Mouse (Mus musculus) E14TG2a.4 (cell line): ENCODE data around the gene Cdc40.

Source experiments
- H3K27me3 ChIP-seq: 2 replicates; pipeline ENCODE4 v1.6.1; 2014; ENCODE audit warnings: low read length, control low read depth; ENCODE audit not compliant: insufficient read depth
- H3K36me3 ChIP-seq: 2 replicates; pipeline ENCODE4 v1.6.1; 2014; ENCODE audit warnings: low read length, control low read depth; ENCODE audit not compliant: insufficient read depth
- H3K4me1 ChIP-seq: replicated peaks from 2 replicates; pipeline ENCODE4 v1.6.1; 2014; ENCODE audit warnings: low read depth, low read length, control low read depth
- H3K4me3 ChIP-seq: replicated peaks from 2 replicates; pipeline ENCODE4 v1.5.1; 2014; ENCODE audit warnings: mild to moderate bottlenecking, low read length
- H3K9me3 ChIP-seq: 2 replicates; pipeline ENCODE4 v1.6.1; 2014; ENCODE audit warnings: low read length, control low read depth
- CTCF ChIP-seq: conservative IDR thresholded peaks from 2 replicates; pipeline ENCODE4 v1.5.1; 2014; ENCODE audit warnings: low read length
- NANOG ChIP-seq: IDR thresholded peaks from 2 replicates; pipeline ENCODE4 v1.6.1; 2014; ENCODE audit warnings: borderline replicate concordance, low read length, mixed read lengths
- POU5F1 ChIP-seq: IDR thresholded peaks from 2 replicates; pipeline ENCODE4 v1.6.1; 2014; ENCODE audit warnings: low read length, borderline replicate concordance

Cdc40 gene

DNA sequence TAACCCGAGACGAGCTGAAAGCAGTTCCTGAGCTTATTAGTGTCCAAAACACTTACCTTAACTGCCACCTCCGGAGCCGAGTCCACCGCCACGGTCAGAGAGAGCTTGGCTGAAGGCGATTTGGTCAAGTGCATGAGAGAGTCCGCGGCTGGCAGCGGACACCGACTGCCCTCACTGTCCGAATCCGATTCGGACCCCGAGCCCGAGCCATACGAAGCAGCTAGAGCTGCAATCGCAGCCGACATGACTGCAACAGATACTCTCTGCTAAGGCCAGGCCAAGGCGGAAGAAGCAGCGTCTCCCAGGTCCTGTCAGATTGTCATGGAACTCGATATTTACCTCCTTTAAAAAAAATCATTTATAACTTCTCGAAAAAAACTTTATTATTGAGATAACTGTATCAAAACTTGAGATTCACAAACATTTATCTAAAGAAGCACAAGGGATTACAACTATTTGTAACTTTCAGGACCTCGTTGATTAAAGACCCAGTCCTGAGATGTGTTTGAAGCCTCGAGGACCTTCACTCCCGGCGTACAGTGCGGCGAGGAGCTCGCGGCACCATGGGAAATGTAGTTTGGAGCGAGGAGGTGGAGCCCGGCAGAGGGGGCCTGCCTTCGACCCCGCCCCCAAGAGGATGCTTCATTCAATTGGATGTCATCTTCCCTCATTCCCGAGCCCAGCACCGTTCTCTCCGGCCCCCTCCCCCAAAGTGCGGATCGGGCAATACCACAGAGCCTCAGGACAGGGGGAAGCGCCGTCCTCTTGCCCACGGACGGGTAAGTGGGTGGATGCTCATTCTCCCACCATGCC, at the start of gene Cdc40, which contains the start of gene Wasf1:
TSS of gene Cdc40 (minus strand) at position 481 of the 813 bp plus-strand sequence.
TSS of gene Wasf1 (plus strand) at position 645 of the 813 bp plus-strand sequence.
- Histone ChIP-seq H3K36me3 (peaks cover 11% of the 10 kb centered on the region; the same call in 1 of the 2 replicates), H3K4me3 (peak within 1 kb of the TSS; percentile 96), H3K4me1 (peaks cover 27% of the 10 kb centered on the region), H3K27me3 (no peaks in the 10 kb centered on the region), H3K9me3 (no peaks in the 10 kb centered on the region)
- TF ChIP-seq CTCF, result no peak
- no peak for TF ChIP-seq POU5F1
- TF ChIP-seq NANOG, result no peak

DNA sequence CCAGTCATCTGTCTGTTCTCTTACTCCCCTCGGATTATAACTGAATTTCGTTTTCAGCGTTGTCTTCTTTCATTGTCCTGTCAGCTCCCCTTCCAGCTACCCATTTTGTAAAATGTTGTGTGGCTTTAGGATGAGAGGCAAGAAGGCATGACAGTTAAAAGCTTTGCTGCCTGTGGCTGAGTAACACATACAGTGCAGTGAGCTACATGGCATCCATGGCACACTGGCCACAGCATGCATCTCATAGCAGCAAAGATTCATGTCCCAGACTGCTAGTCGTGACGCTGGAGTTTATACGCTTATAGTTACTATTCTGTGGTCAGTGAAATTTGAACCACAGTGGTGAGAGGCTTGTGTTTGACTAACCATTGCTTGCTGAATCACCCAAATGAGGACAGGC, 36.4 kb upstream of the Cdc40 start:
- Histone ChIP-seq H3K4me3 (no peak overlapping the region), H3K27me3 (no peaks in the 10 kb centered on the region), H3K36me3 (peaks cover 10% of the 10 kb centered on the region; the same call in 1 of the 2 replicates), H3K9me3 (no peaks in the 10 kb centered on the region), H3K4me1 (peaks cover 19% of the 10 kb centered on the region)
- TF ChIP-seq NANOG (no peak), CTCF (no peak)

DNA sequence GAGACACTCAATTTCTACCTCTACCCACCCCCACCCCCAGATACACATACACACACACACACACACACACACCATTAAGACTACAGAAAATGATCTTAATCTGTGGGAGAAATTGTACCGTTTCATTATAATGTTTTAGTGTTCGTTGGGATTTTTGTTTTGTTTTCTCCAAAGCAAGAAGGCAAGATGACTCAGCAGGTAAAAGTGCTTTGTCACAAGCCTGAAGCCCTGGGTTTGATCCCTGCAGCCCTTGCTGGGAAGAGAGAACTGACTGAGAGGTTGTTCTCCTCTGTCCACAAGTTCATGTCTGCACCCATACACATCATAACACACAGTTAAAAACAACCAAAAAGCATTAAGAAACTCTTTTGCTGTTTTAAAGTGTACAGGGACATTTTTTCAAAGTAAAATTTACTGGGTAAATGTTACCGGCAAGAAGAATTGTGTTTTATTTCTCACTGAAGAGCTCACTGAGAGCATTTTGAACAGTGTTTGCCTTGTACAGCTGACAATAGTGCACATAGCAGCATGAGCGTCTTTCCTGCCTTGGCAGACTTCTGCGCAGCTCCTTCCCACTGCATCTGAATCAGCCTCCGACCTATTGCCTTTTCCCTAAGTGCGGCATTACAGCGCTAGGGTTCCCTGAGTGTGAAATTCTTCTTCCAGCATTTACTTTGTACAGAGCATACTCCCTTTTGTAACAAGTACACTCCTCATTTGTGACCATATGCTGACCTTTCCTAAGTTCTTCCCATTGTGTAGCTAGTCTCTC, 35.7 kb upstream of the Cdc40 start:
- Histone ChIP-seq H3K4me1 (peaks cover 19% of the 10 kb centered on the region), H3K9me3 (no peaks in the 10 kb centered on the region), H3K4me3 (no peak overlapping the region), H3K27me3 (no peaks in the 10 kb centered on the region), H3K36me3 (peaks cover 9% of the 10 kb centered on the region; the same call in 1 of the 2 replicates)
- no peak for TF ChIP-seq CTCF

DNA sequence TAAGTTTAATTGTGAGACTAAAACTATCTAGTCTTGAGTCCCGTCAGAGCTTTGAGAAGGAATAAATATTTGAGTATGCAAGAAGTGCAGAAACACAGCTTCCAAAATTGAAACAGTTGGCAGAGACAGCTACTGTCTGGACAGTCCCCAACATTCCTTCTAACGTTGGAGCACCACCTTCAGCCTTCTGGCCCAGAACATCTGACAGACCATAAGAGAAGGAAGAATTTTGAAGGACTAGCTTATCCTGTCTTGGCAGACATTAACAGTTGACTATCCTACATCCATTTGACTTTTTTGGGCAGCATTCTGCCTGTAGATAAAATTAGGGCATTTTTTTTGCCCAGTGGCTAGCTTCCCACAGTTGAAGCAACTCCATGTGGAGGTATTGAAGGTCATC, 32.1 kb upstream of the Cdc40 start:
- Histone ChIP-seq H3K27me3 (no peaks in the 10 kb centered on the region), H3K4me3 (no peak overlapping the region), H3K4me1 (peaks cover 28% of the 10 kb centered on the region), H3K36me3 (no peaks in the 10 kb centered on the region), H3K9me3 (no peaks in the 10 kb centered on the region)
- TF ChIP-seq CTCF (no peak), POU5F1 (no peak), NANOG (no peak)

DNA sequence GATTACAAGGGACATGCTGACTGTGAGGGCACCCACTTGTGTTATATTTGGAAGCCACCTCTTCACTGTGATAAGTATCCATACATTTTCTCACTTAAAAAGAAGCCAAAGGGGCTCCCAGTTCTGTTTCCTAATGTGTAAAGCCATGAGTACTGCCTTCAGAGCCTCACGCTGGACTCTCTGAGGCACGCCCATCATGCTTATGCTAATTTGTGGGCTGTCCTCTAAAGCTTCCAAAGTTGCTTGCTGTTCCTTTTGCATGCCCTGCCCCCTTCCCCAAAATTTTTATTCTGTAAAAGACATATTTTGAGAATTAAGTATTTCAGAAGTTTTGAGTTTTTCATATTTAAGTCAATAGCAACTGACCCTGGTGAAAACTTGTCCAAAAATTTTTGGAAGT, 27.7 kb upstream of the Cdc40 start:
- Histone ChIP-seq H3K36me3 (no peaks in the 10 kb centered on the region), H3K4me1 (peaks cover 31% of the 10 kb centered on the region), H3K4me3 (peak overlapping the region; percentile 51), H3K9me3 (no peaks in the 10 kb centered on the region), H3K27me3 (no peaks in the 10 kb centered on the region)
- TF ChIP-seq CTCF, result no peak
- no peak for TF ChIP-seq POU5F1
- TF ChIP-seq NANOG, result no peak

DNA sequence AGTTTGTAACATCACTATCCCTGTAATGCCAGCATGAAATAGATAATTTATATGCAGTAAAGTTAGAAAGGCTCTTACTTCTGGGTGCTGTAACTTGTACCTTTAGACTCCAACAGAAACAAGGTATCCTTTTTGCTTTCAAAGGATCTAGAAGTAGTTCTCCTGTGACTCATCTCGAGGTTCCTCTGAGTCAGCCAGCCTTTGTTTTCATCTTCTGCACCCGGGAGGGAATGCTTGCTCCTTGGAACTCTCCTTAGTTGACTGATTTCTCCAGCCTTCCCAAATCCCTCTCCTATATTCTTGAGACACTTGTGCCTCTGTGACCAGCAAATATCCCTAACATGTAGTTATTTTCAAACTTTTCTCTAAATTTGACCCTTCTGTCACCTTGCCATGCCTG, 25.5 kb upstream of the Cdc40 start:
- Histone ChIP-seq H3K4me1 (peaks cover 36% of the 10 kb centered on the region), H3K36me3 (no peaks in the 10 kb centered on the region), H3K4me3 (no peak overlapping the region), H3K27me3 (no peaks in the 10 kb centered on the region), H3K9me3 (no peaks in the 10 kb centered on the region)
- TF ChIP-seq POU5F1, result no peak
- no peak for TF ChIP-seq NANOG
- no peak for TF ChIP-seq CTCF

DNA sequence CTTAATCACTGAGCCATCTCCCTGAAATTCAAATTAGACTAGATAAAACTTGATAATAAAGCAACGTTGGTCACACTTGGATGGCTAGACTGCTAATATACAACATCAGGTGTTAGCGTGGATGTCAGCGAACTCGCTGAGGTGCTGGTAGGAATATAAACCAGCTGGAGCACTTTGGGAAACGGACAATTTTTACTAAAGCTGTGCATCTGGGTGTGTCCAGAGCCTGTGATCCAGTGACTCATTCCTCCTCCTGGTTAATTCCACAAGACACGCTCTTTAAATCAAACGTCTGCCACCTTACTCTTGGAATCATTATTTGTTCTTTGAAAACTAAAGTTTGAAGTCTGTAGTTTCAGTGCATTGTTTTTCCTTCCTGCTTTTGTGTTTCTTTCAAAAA, 23.7 kb upstream of the Cdc40 start:
- Histone ChIP-seq H3K4me1 (peaks cover 51% of the 10 kb centered on the region), H3K36me3 (no peaks in the 10 kb centered on the region), H3K9me3 (no peaks in the 10 kb centered on the region), H3K4me3 (no peak overlapping the region), H3K27me3 (no peaks in the 10 kb centered on the region)
- TF ChIP-seq CTCF (no peak), NANOG (no peak), POU5F1 (no peak)

DNA sequence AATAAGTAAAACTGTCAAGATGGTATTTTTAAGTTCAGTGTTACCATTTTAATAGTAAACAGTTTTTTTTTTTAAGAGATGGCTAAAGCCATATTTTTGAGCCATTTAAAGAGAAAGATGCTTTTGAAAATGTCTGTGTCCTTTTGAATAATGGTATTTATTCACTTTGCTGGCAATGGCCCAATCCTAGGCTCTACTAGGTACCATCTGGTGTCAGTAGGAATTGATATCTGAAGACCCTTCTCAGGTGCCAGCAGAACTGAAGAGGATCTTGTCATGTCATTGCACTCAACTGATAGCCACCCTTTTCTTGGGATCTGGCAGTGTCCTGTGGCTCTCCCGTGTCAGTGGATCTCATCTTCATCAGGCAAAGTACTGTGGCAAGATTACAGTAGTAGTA, 23.0 kb upstream of the Cdc40 start:
- Histone ChIP-seq H3K36me3 (no peaks in the 10 kb centered on the region), H3K27me3 (no peaks in the 10 kb centered on the region), H3K4me3 (no peak overlapping the region), H3K9me3 (no peaks in the 10 kb centered on the region), H3K4me1 (peaks cover 48% of the 10 kb centered on the region)
- TF ChIP-seq CTCF (no peak), NANOG (no peak), POU5F1 (no peak)

DNA sequence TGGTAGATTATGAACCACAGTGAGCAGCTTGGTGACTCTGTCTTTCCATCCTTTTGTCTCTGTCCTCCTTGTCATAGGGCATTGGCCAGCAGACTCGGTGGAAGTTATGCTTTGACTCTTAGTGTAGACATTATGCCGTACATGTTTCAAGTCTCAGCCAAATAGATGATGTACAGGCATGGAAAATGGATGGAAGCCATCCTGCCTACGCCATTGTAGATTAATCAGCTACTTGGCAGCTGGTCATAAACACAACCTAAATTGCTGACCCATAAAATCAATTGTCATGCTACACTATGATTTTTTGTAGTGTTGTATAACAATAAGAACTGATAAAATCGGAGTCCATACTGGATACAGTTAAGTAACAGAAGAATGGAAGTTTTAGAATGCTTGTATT, 18.7 kb upstream of the Cdc40 start:
- Histone ChIP-seq H3K4me3 (no peak overlapping the region), H3K27me3 (no peaks in the 10 kb centered on the region), H3K9me3 (no peaks in the 10 kb centered on the region), H3K4me1 (peaks cover 37% of the 10 kb centered on the region), H3K36me3 (no peaks in the 10 kb centered on the region)
- TF ChIP-seq NANOG, result no peak
- TF ChIP-seq POU5F1, result no peak
- no peak for TF ChIP-seq CTCF
